23 mouse cellular contexts compared by ENCODE assay signal in genomic region chr5:122224291-122224690, GRCm38 (mm10). TPM values are rescaled to one million over a fixed set of nuclear protein-coding genes. Genes with fewer than 3 reads are reported as not detected.
DNase-seq lines count a peak whose midpoint lies in the region; ATAC-seq and TF ChIP-seq lines count a peak whose summit lies in the region.
"Had no signal": no experiment of that assay in that cellular context is flagged by ENCODE, and none has a peak within 500 bp of the region (broad histone marks: within the 10 kb centered on the region; RNA-seq: fewer than 3 reads in every experiment).

No protein-coding gene starts in this region.

- no peak for TF ChIP-seq CTCF in spleen, adult 2 months (IDR thresholded peaks at IDR 0.05; ENCODE audit: extremely low read depth, insufficient read depth, insufficient read length, insufficient replicate concordance)
- no peak for TF ChIP-seq CTCF in CH12.LX (conservative IDR thresholded peaks at IDR 0.05 in 1 of 2, IDR thresholded peaks at IDR 0.05 in 1 of 2; ENCODE audit: low read depth in 2 of 2, low read length in 2 of 2)

- 0 out of 2 replicates have a peak overlapping the region, but pooled peaks have one; percentile 15 for H3K9ac ChIP-seq in CH12.LX (ENCODE audit: insufficient read depth, low read depth)
- H3K9ac ChIP-seq in hindbrain, embryonic 12.5 days, result no peak overlapping the region
- H3K9ac ChIP-seq: embryonic facial prominence, embryonic 13.5 days; embryonic facial prominence, embryonic 15.5 days; forebrain, embryonic 12.5 days had no signal

- H3K27me3 ChIP-seq in spleen, adult 2 months (ENCODE audit: control insufficient read depth, insufficient read depth, low read length), result no peaks in the 10 kb centered on the region
- no peaks in the 10 kb centered on the region for H3K27me3 ChIP-seq in CH12.LX (replicated peaks)
- no peaks in the 10 kb centered on the region for H3K27me3 ChIP-seq in limb, embryonic 10.5 days (ENCODE audit: low read depth, poor library complexity, severe bottlenecking)
- H3K27me3 ChIP-seq in hindbrain, embryonic 12.5 days, result no peaks in the 10 kb centered on the region
- H3K27me3 ChIP-seq: embryonic facial prominence, embryonic 13.5 days; embryonic facial prominence, embryonic 15.5 days; forebrain, embryonic 12.5 days had no signal

- ATAC-seq in granulocyte monocyte progenitor cell, adult 5-6 weeks (replicated peaks; ENCODE audit: poor library complexity, severe bottlenecking), result no peak
- no peak for ATAC-seq in hindbrain, embryonic 12.5 days (ENCODE audit: low FRiP score)
- ATAC-seq: forebrain, embryonic 14.5 days; forebrain, embryonic 16.5 days had no signal

- no peak for TF ChIP-seq POLR2A in spleen, adult 2 months (IDR thresholded peaks at IDR 0.05; ENCODE audit: low read depth, low read length)
- no peak for TF ChIP-seq POLR2A in CH12.LX (IDR thresholded peaks at IDR 0.05; ENCODE audit: low read depth, low read length)

- H3K9me3 ChIP-seq in CH12.LX (replicated peaks; ENCODE audit: low read length), result peaks cover 14% of the 10 kb centered on the region
- no peaks in the 10 kb centered on the region for H3K9me3 ChIP-seq in limb, embryonic 10.5 days (replicated peaks)
- no peaks in the 10 kb centered on the region for H3K9me3 ChIP-seq in hindbrain, embryonic 12.5 days (replicated peaks)
- H3K9me3 ChIP-seq: embryonic facial prominence, embryonic 15.5 days had no signal

- WGBS in spleen, adult 2 months, result 84% methylated on average over 2 of the region's 2 CpGs
- WGBS in limb, embryonic 10.5 days, result 89% methylated on average over 2 of the region's 2 CpGs
- 87% methylated on average over 2 of the region's 2 CpGs for WGBS in hindbrain, embryonic 12.5 days

- no peak for TF ChIP-seq RAD21 in CH12.LX (IDR thresholded peaks at IDR 0.05; ENCODE audit: low read depth, low read length)

- TF ChIP-seq EP300 in CH12.LX (IDR thresholded peaks at IDR 0.05; ENCODE audit: low read length), result peak; percentile 93

- H3K36me3 ChIP-seq in spleen, adult 2 months (ENCODE audit: control insufficient read depth, insufficient read depth, low read length), result peaks cover 45% of the 10 kb centered on the region
- peaks cover 30 to 82% of the 10 kb centered on the region in 2 experiments for H3K36me3 ChIP-seq in CH12.LX (replicated peaks in 1 of 2; ENCODE audit: control insufficient read depth in 1 of 2, insufficient read depth in 1 of 2, low read length in 1 of 2)
- H3K36me3 ChIP-seq in limb, embryonic 10.5 days, result peaks cover 17% of the 10 kb centered on the region
- H3K36me3 ChIP-seq in hindbrain, embryonic 12.5 days, result no peaks in the 10 kb centered on the region
- H3K36me3 ChIP-seq: embryonic facial prominence, embryonic 15.5 days; forebrain, embryonic 12.5 days had no signal

- in situ Hi-C loops in CH12.LX (cut with MboI; ENCODE audit: low pct_ligation_motif_present, low pct_unique_long_range_greater_than_20kb, low sequenced_read_pairs), result no loop called here

- H3K4me3 ChIP-seq in spleen, adult 2 months (ENCODE audit: extremely low read depth, insufficient read depth, insufficient read length), result no peak overlapping the region
- H3K4me3 ChIP-seq in CH12.LX (replicated peaks in 1 of 3; ENCODE audit: low read depth in 2 of 3, low read length in 2 of 3, poor library complexity in 1 of 3), result no peak overlapping the region
- no peak overlapping the region for H3K4me3 ChIP-seq in limb, embryonic 10.5 days
- H3K4me3 ChIP-seq in hindbrain, embryonic 12.5 days, result no peak overlapping the region
- H3K4me3 ChIP-seq: embryonic facial prominence, embryonic 13.5 days; embryonic facial prominence, embryonic 15.5 days; erythroblast, embryonic 14.5 days; forebrain, embryonic 10.5 days; forebrain, embryonic 12.5 days had no signal

- 0 out of 2 replicates have a peak overlapping the region, but pooled peaks have one; percentile 3 for H3K4me2 ChIP-seq in CH12.LX (ENCODE audit: insufficient read depth, low read depth, poor library complexity, severe bottlenecking)
- no peak overlapping the region for H3K4me2 ChIP-seq in hindbrain, embryonic 12.5 days (replicated peaks)
- H3K4me2 ChIP-seq: embryonic facial prominence, embryonic 13.5 days; embryonic facial prominence, embryonic 15.5 days; forebrain, embryonic 12.5 days had no signal

- peaks cover 22% of the 10 kb centered on the region for H3K79me2 ChIP-seq in CH12.LX (replicated peaks; ENCODE audit: control insufficient read depth, extremely low read depth, insufficient read depth, poor library complexity, severe bottlenecking)

- DNase-seq in spleen, adult 2 months (ENCODE audit: low read depth in 1 of 2, low spot score in 2 of 2), result no peak
- DNase-seq in spleen, adult 18-20 months, result no peak
- DNase-seq in CH12.LX (ENCODE audit: extremely low read depth), result peak; percentile 78
- DNase-seq in limb, embryonic 10.5 days (ENCODE audit: low spot score), result no peak
- DNase-seq: adrenal gland, adult 2 months; adrenal gland, postnatal 10 days; adrenal gland, postnatal 25 days; cerebellum, adult 11 months; cerebellum, adult 18-20 months; cerebellum, adult 8-10 months; cerebellum, adult 9-11 months; cerebellum, postnatal 14 days; cerebellum, postnatal 36 days; embryo, embryonic 11 days had no signal

- dilution Hi-C loops in CH12.LX (cut with MboI; ENCODE audit: extremely low pct_ligation_motif_present, extremely low pct_unique_long_range_greater_than_20kb, low sequenced_read_pairs), result no loop called here

- peak overlapping the region; percentile 58 for H3K27ac ChIP-seq in spleen, adult 2 months (ENCODE audit: insufficient read depth, low read length)
- H3K27ac ChIP-seq in CH12.LX (ENCODE audit: insufficient read depth, low read depth), result peak overlapping the region; percentile 84
- 0 out of 2 replicates have a peak overlapping the region, but pooled peaks have one; percentile 65 for H3K27ac ChIP-seq in limb, embryonic 10.5 days
- no peak overlapping the region for H3K27ac ChIP-seq in hindbrain, embryonic 12.5 days
- H3K27ac ChIP-seq: embryonic facial prominence, embryonic 13.5 days; embryonic facial prominence, embryonic 15.5 days; forebrain, embryonic 12.5 days had no signal

- H3K4me1 ChIP-seq in spleen, adult 2 months (ENCODE audit: control insufficient read depth, insufficient read depth, insufficient read length), result peaks cover 45% of the 10 kb centered on the region
- peaks cover 49 to 79% of the 10 kb centered on the region in 2 experiments for H3K4me1 ChIP-seq in CH12.LX (ENCODE audit: control insufficient read depth in 1 of 2, insufficient read depth in 2 of 2)
- peaks cover 36% of the 10 kb centered on the region for H3K4me1 ChIP-seq in limb, embryonic 10.5 days
- peaks cover 11% of the 10 kb centered on the region for H3K4me1 ChIP-seq in hindbrain, embryonic 12.5 days

TF ChIP-seq in CH12.LX, 34 proteins besides CTCF, POLR2A, EP300 and RAD21 (continues in another document):
- TF ChIP-seq SIN3A (IDR thresholded peaks at IDR 0.05; ENCODE audit: low read length) (peak; percentile 63; the same call in 1 of the 2 replicates), RCOR1 (conservative IDR thresholded peaks at IDR 0.05; ENCODE audit: low read depth, low read length) (peak; percentile 78; the same call in 1 of the 2 replicates), MAX (IDR thresholded peaks at IDR 0.05; ENCODE audit: low read length) (peak; percentile 63; the same call in 1 of the 2 replicates), MXI1 (IDR thresholded peaks at IDR 0.05; ENCODE audit: low read depth, low read length) (peak; percentile 74), ZKSCAN1 (IDR thresholded peaks at IDR 0.05; ENCODE audit: borderline replicate concordance, low read depth, low read length) (no peak), ZC3H11A (IDR thresholded peaks at IDR 0.05; ENCODE audit: low read depth, low read length) (no peak), USF2 (conservative IDR thresholded peaks at IDR 0.05; ENCODE audit: low read depth, low read length) (no peak), MYC (IDR thresholded peaks at IDR 0.05; ENCODE audit: low read depth, low read length) (peak; percentile 89), JUN (IDR thresholded peaks at IDR 0.05; ENCODE audit: insufficient read depth, low read depth, low read length) (peak; percentile 55; the same call in 1 of the 2 replicates), NRF1 (IDR thresholded peaks at IDR 0.05; ENCODE audit: low read depth, low read length) (no peak; the same call in 1 of the 2 replicates), CHD2 (IDR thresholded peaks at IDR 0.05; ENCODE audit: low read length) (peak; percentile 84), GABPA (IDR thresholded peaks at IDR 0.05; ENCODE audit: insufficient replicate concordance, low read depth, low read length) (no peak), MEF2A (IDR thresholded peaks at IDR 0.05; ENCODE audit: borderline replicate concordance, low read depth, low read length) (peak; percentile 83)

RNA-seq across cellular contexts. Expression of gene Hvcn1, which starts 17.7 kb away (rescaled TPM):
- polyA plus RNA-seq in spleen, adult 2 months (2012; rRNA removed), result 174 and 200 TPM in 2 replicates
- total RNA-seq in CH12.LX (2012; rRNA removed), result 156 and 167 TPM in 2 replicates
- 132 and 143 TPM in 2 replicates for total RNA-seq in CH12.LX (2014; rRNA removed)
- polyA plus RNA-seq in CH12.LX (2012; ENCODE audit: insufficient read length, low read depth), result 145 and 159 TPM in 2 replicates
- polyA plus RNA-seq in limb, embryonic 10.5 days (2016; fragmentation: Nextera tagmentation; extraction: Ambion mirVana), result 9.6 and 11.8 TPM in 2 replicates
- total RNA-seq in granulocyte monocyte progenitor cell, adult 5-6 weeks (2014; fragmentation: Nextera tagmentation), result 53.8 and 59.5 TPM in 2 replicates
- 66.8 and 84.3 TPM in 2 replicates for total RNA-seq in granulocyte monocyte progenitor cell, adult 5-6 weeks (2017)
- polyA plus RNA-seq in hindbrain, embryonic 12.5 days (2016; fragmentation: Nextera tagmentation; extraction: Ambion mirVana), result 6.5 and 6.7 TPM in 2 replicates

RNA-seq across cellular contexts. Expression of gene Tctn1, which starts 40.0 kb away (rescaled TPM):
- polyA plus RNA-seq in spleen, adult 2 months (2012; rRNA removed), result 22.1 and 25.3 TPM in 2 replicates
- total RNA-seq in CH12.LX (2012; rRNA removed) (7.6 and 8.8 TPM in 2 replicates), CH12.LX (2014; rRNA removed) (2.6 and 2.9 TPM in 2 replicates)
- polyA plus RNA-seq in CH12.LX (2012; ENCODE audit: insufficient read length, low read depth), result 3.7 and 4.4 TPM in 2 replicates
- polyA plus RNA-seq in limb, embryonic 10.5 days (2016; fragmentation: Nextera tagmentation; extraction: Ambion mirVana), result 4.4 and 4.9 TPM in 2 replicates
- 7.2 and 9.3 TPM in 2 replicates for total RNA-seq in granulocyte monocyte progenitor cell, adult 5-6 weeks (2014; fragmentation: Nextera tagmentation)
- 1.8 and 4.3 TPM in 2 replicates for total RNA-seq in granulocyte monocyte progenitor cell, adult 5-6 weeks (2017)
- polyA plus RNA-seq in hindbrain, embryonic 12.5 days (2016; fragmentation: Nextera tagmentation; extraction: Ambion mirVana), result 7.5 and 7.7 TPM in 2 replicates

RNA-seq across cellular contexts. Expression of gene Pptc7, which starts 59.9 kb away (rescaled TPM):
- polyA plus RNA-seq in spleen, adult 2 months (2012; rRNA removed), result 18.8 and 24.5 TPM in 2 replicates
- total RNA-seq in CH12.LX (2012; rRNA removed) (17.1 and 19.9 TPM in 2 replicates), CH12.LX (2014; rRNA removed) (25.6 and 25.9 TPM in 2 replicates)
- polyA plus RNA-seq in CH12.LX (2012; ENCODE audit: insufficient read length, low read depth), result 22.2 and 23.6 TPM in 2 replicates
- 8.2 and 9.7 TPM in 2 replicates for polyA plus RNA-seq in limb, embryonic 10.5 days (2016; fragmentation: Nextera tagmentation; extraction: Ambion mirVana)
- 12.0 and 14.8 TPM in 2 replicates for total RNA-seq in granulocyte monocyte progenitor cell, adult 5-6 weeks (2014; fragmentation: Nextera tagmentation)
- total RNA-seq in granulocyte monocyte progenitor cell, adult 5-6 weeks (2017), result 17.2 TPM in 2 replicates
- polyA plus RNA-seq in hindbrain, embryonic 12.5 days (2016; fragmentation: Nextera tagmentation; extraction: Ambion mirVana), result 10.8 and 11.1 TPM in 2 replicates

Comparison
In these comparisons a context has a peak if more than half of its experiments do, and no peak if none do; other contexts are left out.
1. RNA of gene Hvcn1, which starts 17.7 kb away (polyA plus RNA-seq): 174 to 200 TPM in spleen, adult 2 months and 145 to 159 TPM in CH12.LX; 9.6 to 11.8 TPM in limb, embryonic 10.5 days and 6.5 to 6.7 TPM in hindbrain, embryonic 12.5 days; every median in the first group is over 10 times any median in the second.